In genomic region chr16:92565708-92566107, GRCm38 (mm10) we compare ENCODE assay signal across 8 mouse cellular contexts.
DNase-seq lines count a peak whose midpoint lies in the region; ATAC-seq lines count a peak whose summit lies in the region.

No protein-coding gene starts in this region.

- no peaks in the 10 kb centered on the region for H3K36me3 ChIP-seq in limb, embryonic 12.5 days

- no peak overlapping the region; the same call in 1 of the 2 replicates for H3K4me2 ChIP-seq in limb, embryonic 12.5 days

- H3K9me3 ChIP-seq in limb, embryonic 12.5 days, result no peaks in the 10 kb centered on the region

- 0% methylated on average over 6 of the region's 6 CpGs for WGBS in limb, embryonic 12.5 days

- no peak overlapping the region for H3K27ac ChIP-seq in limb, embryonic 12.5 days

- 0 out of 2 replicates have a peak, but pooled peaks have one; percentile 47 for ATAC-seq in limb, embryonic 12.5 days (ENCODE audit: insufficient number of reproducible peaks, insufficient read depth, low FRiP score, low TSS enrichment, low read depth)
- peak; percentile 77 for ATAC-seq in monocyte, adult 5-6 weeks (replicated peaks; ENCODE audit: insufficient number of reproducible peaks, low FRiP score, low TSS enrichment, poor library complexity, severe bottlenecking)

- H3K4me3 ChIP-seq in limb, embryonic 12.5 days (replicated peaks), result no peak overlapping the region

- H3K4me1 ChIP-seq in limb, embryonic 12.5 days (replicated peaks), result peaks cover 11% of the 10 kb centered on the region

- H3K9ac ChIP-seq in limb, embryonic 12.5 days (replicated peaks), result no peak overlapping the region

- intact Hi-C loops in gastrocnemius, postnatal 14 days (cut with DNase I; ENCODE audit: low total_unique reads), result loop anchor here (10.0 kb wide), 1 partner anchor 429 kb away; no protein-coding TSS in a partner anchor

- DNase-seq in 3134 (ENCODE audit: extremely low read depth, insufficient read length, low spot score), result peak; percentile 36
- DNase-seq in adrenal gland, adult 18-20 months (ENCODE audit: low spot score in 2 of 2), result peak; percentile 78 to 85
- peak; percentile 90 for DNase-seq in embryo, embryonic 10.5 days (ENCODE audit: low spot score)
- DNase-seq in gastrocnemius, postnatal 14 days, result peak; percentile 79
- peak; percentile 82 for DNase-seq in kidney, adult 9 months
- peak; percentile 42 to 61 for DNase-seq in spleen, postnatal 36 days (ENCODE audit: low spot score in 2 of 2)

- H3K27me3 ChIP-seq in limb, embryonic 12.5 days, result peaks cover 27% of the 10 kb centered on the region

Comparison
In these comparisons a context has a peak if more than half of its experiments do, and no peak if none do; other contexts are left out.
1. DNase-seq: peak in every context shown above with its lines; median percentile 90 in embryo, embryonic 10.5 days; 82 in kidney, adult 9 months; 82 in adrenal gland, adult 18-20 months; 79 in gastrocnemius, postnatal 14 days; 52 in spleen, postnatal 36 days; 36 in 3134.